Mouse (Mus musculus) midbrain, embryonic 12.5 days (tissue): ENCODE measurements at regions not wholly inside any gene's neighbourhood (a gene's known extent, or its start where the extent isn't known, plus 50 kb on each side); places are given as distances from the start of the nearest gene placed in this dataset.

Experiments
- ATAC-seq: fragments of 200-750 bp; cut with Nextera tagmentation; 2 replicates; pipeline ENCODE4 v1.8.0; 2017; ENCODE audit warnings: low read depth, moderate TSS enrichment, moderate library complexity; ENCODE audit not compliant: low FRiP score
- H3K27ac ChIP-seq: fragments of 300-500 bp; sonication (generic); replicated peaks from 2 replicates; pipeline ENCODE4 v1.5.1; 2016; ENCODE audit warnings: mild to moderate bottlenecking
- H3K27me3 ChIP-seq: fragments of 300-500 bp; sonication (generic); 2 replicates; pipeline ENCODE4 v1.6.1; 2016; ENCODE audit warnings: mild to moderate bottlenecking
- H3K36me3 ChIP-seq: fragments of 300-500 bp; sonication (generic); 2 replicates; pipeline ENCODE4 v1.6.1; 2016
- H3K4me1 ChIP-seq: fragments of 300-500 bp; sonication (generic); 2 replicates; pipeline ENCODE4 v1.6.1; 2016
- H3K4me2 ChIP-seq: fragments of 300-500 bp; sonication (generic); replicated peaks from 2 replicates; pipeline ENCODE4 v1.6.1; 2016; ENCODE audit warnings: mild to moderate bottlenecking, moderate library complexity
- H3K4me3 ChIP-seq: fragments of 300-500 bp; sonication (generic); 2 replicates; pipeline ENCODE4 v1.5.1; 2016; ENCODE audit warnings: mild to moderate bottlenecking
- H3K9ac ChIP-seq: fragments of 300-500 bp; sonication (generic); replicated peaks from 2 replicates; pipeline ENCODE4 v1.6.1; 2016; ENCODE audit warnings: mild to moderate bottlenecking, moderate library complexity
- H3K9me3 ChIP-seq: fragments of 300-500 bp; sonication (generic); 2 replicates; pipeline ENCODE4 v1.6.1; 2016; ENCODE audit warnings: mild to moderate bottlenecking
- WGBS: fragments of 180-500 bp; shearing (Covaris S2); methylation state at CpG from one replicate; pipeline ENCODE4 v1.1.7; 2016; 5-methylcytosine and 5-hydroxymethylcytosine counted together

DNA sequence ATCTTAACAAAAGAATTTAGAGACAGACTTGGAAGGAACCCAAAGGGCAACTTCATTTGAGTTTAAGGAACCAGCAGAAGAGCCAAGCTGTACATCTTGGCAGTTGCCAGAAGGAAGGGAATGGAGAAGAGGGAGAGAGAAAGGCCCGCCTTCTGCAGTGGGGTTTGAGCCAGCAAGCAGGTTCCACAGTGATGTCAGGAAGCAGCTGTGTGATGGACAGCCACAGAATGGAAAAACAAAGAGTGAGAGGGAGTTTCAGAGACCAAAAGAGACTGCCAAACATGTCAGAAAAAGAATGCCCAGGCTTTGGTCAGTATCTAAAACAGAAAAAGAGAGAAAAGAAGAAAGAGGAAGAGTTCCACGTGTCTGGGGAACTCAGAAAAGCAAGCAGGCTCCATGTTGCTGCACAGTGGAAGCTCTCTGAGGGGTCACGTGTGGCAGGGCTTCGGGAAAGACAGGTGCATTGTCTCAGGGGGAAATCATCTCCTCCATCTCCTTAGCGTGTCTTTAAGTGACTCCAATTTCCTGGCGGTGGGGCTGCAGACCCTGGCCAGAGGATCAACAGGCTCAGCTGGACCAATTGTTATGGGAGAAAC lies 203.7 kb upstream of the Egln3 start:
- WGBS = 73% methylated on average over 6 of the region's 6 CpGs
- Histone ChIP-seq H3K27ac (no peak overlapping the region), H3K4me1 (peaks cover 11% of the 10 kb centered on the region), H3K4me2 (no peak overlapping the region), H3K9ac (no peak overlapping the region), H3K27me3 (no peaks in the 10 kb centered on the region), H3K36me3 (no peaks in the 10 kb centered on the region), H3K9me3 (no peaks in the 10 kb centered on the region), H3K4me3 (no peak overlapping the region)
- no peak for ATAC-seq

DNA sequence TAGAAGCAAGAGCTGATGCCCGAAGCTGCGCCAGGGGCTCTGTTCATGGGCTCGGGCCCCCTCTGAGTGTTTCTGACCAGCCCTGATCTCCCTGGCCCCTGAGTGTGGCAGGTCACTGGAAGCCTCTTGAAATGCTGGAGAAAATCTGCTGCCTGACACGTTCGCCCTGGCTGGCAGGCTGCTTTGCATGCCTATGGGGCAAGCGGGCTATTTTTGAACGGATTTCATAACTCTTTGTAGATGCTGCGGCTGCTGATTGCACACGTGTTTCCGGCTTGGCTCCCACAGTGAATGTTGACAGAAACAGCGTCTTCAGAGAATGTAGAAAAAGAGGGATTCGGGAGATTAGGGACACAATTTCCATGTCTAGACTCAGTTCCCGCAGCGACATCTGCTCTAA lies 201.4 kb upstream of the Egln3 start:
- WGBS = 55% methylated on average over 14 of the region's 14 CpGs
- no peaks in the 10 kb centered on the region for H3K27me3 ChIP-seq
- H3K9ac ChIP-seq = no peak overlapping the region
- H3K4me1 ChIP-seq = peaks cover 3% of the 10 kb centered on the region
- no peak overlapping the region for H3K27ac ChIP-seq
- H3K9me3 ChIP-seq = no peaks in the 10 kb centered on the region
- no peaks in the 10 kb centered on the region for H3K36me3 ChIP-seq
- no peak overlapping the region for H3K4me3 ChIP-seq
- no peak overlapping the region for H3K4me2 ChIP-seq
- ATAC-seq = no peak

DNA sequence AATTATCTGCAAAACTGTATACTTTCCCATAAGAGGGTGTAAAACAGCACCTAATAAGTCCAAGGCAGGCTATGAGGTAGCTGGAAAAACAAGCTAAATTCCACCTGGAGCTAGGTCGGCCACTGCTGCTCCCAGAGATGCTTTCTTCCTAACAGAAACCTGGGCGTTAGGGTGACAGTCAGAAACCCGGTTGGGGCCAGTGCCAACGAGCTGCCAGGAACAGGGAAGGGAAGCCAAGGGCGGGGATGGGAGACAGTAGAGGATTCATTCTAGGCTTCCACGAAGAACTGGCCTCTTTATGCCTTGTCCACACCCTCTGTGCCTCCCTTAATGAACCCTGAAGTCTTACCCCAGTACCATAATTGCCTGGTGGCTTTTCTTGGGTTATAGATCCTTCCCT lies 198.9 kb upstream of the Egln3 start:
- no peak overlapping the region for H3K4me2 ChIP-seq
- H3K36me3 ChIP-seq = no peaks in the 10 kb centered on the region
- no peak for ATAC-seq
- no peaks in the 10 kb centered on the region for H3K27me3 ChIP-seq
- H3K9ac ChIP-seq = no peak overlapping the region
- no peak overlapping the region for H3K27ac ChIP-seq
- no peaks in the 10 kb centered on the region for H3K9me3 ChIP-seq
- no peak overlapping the region for H3K4me3 ChIP-seq
- no peaks in the 10 kb centered on the region; the same call in 1 of the 2 replicates for H3K4me1 ChIP-seq
- 81% methylated on average over 6 of the region's 6 CpGs for WGBS

DNA sequence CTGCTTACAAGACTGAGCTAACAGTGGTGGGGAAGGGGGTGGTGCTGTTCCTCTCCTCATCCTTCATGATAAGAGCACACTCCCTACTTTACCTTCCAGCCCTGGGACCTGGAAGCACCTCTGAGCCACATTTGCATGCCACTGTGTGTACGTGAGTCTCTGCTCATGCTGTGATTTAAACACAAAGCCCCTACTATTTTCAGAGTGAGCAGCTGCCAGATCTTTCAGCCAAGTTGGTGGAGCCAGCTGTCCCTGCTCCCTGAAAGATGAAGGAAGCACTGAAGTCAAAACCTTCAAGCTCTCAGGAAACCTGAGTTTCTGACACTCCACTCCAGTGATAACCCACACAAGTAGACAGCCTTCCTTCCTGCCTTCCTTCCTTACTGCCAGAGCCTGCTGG lies 198.0 kb upstream of the Egln3 start:
- H3K27me3 ChIP-seq = no peaks in the 10 kb centered on the region
- ATAC-seq = no peak
- no peak overlapping the region for H3K4me3 ChIP-seq
- H3K9ac ChIP-seq = no peak overlapping the region
- H3K4me2 ChIP-seq = no peak overlapping the region
- H3K27ac ChIP-seq = no peak overlapping the region
- no peaks in the 10 kb centered on the region for H3K9me3 ChIP-seq
- H3K36me3 ChIP-seq = no peaks in the 10 kb centered on the region
- no peaks in the 10 kb centered on the region; the same call in 1 of the 2 replicates for H3K4me1 ChIP-seq
- 61% methylated on average over 1 of the region's 1 CpGs for WGBS

DNA sequence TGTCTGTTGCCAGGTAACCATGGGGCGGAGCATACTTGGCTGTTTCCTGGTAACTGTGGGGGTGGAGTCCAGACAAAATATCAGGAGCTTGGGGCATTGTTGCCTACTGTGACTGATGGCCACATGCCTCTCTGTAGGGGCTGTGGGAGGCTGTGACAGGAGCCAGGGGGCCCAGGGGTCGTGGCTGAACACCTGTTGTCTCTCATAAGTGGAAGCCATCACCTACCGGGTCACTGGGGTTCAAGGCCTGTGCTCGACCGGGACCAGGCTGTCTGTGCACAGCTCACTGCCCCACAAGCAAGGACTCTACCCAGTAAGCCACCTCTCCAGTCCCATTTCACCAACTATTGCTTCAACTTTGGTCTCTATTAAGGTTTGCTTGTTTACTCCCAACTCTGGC lies 196.4 kb upstream of the Egln3 start:
- Histone ChIP-seq H3K27me3 (no peaks in the 10 kb centered on the region), H3K9ac (no peak overlapping the region), H3K9me3 (no peaks in the 10 kb centered on the region), H3K4me1 (no peaks in the 10 kb centered on the region; the same call in 1 of the 2 replicates), H3K36me3 (no peaks in the 10 kb centered on the region), H3K4me3 (no peak overlapping the region), H3K4me2 (no peak overlapping the region), H3K27ac (no peak overlapping the region)
- ATAC-seq = no peak
- 86% methylated on average over 5 of the region's 5 CpGs for WGBS

DNA sequence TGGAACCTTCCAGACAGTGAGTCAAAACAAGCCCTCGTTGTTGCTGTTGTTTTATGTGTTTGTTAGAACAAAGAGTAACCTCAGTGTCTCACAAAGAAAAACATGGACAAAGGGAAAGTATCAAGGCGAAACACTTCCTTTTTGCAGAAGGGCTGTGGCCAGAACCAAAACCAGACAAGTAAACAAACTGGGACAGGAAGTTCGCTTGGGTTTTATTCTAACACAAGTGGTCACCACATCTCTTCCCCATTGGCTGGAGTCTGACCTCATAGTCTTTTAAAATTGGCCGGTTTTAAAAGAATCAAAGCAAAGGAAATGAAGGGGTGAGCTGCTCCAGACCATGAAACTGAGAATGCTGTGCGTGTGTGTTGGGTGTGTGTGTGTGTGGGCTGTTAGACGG lies 194.4 kb upstream of the Egln3 start:
- no peaks in the 10 kb centered on the region for H3K27me3 ChIP-seq
- H3K4me3 ChIP-seq = no peak overlapping the region
- no peak overlapping the region for H3K9ac ChIP-seq
- no peak overlapping the region for H3K4me2 ChIP-seq
- no peaks in the 10 kb centered on the region for H3K4me1 ChIP-seq
- ATAC-seq = no peak
- 86% methylated on average over 6 of the region's 6 CpGs for WGBS
- H3K27ac ChIP-seq = no peak overlapping the region
- no peaks in the 10 kb centered on the region for H3K9me3 ChIP-seq
- H3K36me3 ChIP-seq = no peaks in the 10 kb centered on the region

DNA sequence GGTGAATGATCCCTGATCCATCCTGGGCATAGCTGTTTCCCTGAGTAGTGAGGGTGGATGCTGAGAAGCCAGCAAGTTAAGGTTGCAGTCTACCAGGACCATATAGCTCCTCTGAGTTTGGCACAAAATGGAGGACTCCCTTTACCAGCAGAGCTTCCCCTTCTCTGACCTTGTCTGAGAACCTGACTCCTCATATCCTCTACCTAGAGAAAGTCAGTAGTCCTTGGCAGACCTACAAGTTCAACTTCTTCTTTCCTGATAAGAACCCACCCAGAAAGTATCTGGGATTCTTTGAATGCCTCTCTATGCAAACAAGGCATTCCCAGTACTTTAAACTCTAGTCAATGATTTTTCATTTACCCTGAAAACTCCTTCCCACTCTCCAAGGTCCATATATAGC lies 193.3 kb upstream of the Egln3 start:
- Histone ChIP-seq H3K36me3 (no peaks in the 10 kb centered on the region), H3K9ac (no peak overlapping the region), H3K9me3 (no peaks in the 10 kb centered on the region), H3K4me2 (no peak overlapping the region), H3K27ac (no peak overlapping the region), H3K27me3 (no peaks in the 10 kb centered on the region), H3K4me3 (no peak overlapping the region), H3K4me1 (no peaks in the 10 kb centered on the region)
- ATAC-seq = no peak

DNA sequence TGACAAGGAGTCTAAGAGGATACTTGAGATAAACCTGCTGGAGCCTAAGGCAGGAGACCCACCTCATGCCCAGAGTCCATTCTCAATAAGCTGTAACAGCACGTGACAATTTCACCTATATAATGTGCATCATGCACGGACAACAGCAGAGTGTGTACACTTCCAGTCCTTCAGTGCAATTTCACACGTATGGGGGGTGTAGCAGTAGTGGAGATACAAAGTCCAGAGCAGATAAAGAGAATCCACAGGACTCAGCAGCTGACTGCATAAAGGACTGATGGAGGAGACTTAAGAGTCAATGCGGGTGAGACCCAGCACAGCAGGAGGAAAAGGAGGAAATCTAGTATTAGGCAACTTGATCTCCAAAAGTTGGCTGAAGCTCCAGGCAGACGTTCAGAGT lies 192.7 kb upstream of the Egln3 start:
- H3K36me3 ChIP-seq = no peaks in the 10 kb centered on the region
- ATAC-seq = no peak
- no peak overlapping the region for H3K4me3 ChIP-seq
- no peaks in the 10 kb centered on the region for H3K27me3 ChIP-seq
- 77% methylated on average over 5 of the region's 5 CpGs for WGBS
- H3K4me2 ChIP-seq = no peak overlapping the region
- no peaks in the 10 kb centered on the region for H3K4me1 ChIP-seq
- H3K27ac ChIP-seq = no peak overlapping the region
- H3K9ac ChIP-seq = no peak overlapping the region
- H3K9me3 ChIP-seq = no peaks in the 10 kb centered on the region

DNA sequence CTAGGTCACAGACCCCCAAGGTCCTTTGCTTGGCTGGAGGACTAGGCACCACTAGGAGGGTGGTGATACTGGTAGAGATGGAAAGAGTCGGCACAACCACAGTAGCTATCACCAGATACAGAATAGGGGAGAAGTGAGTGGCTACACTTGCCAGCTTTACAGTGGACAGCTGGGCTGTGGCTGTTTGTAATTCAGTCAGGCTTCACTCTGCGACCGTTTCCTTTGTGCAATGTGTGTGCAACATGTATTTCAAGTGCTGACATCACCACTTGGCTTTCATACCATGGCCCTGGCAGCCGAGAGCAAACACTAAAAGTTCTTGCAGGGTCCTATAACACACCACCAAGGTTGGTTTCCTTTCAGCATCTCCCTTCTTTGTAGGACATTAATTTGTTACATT lies 181.7 kb upstream of the Egln3 start:
- Histone ChIP-seq H3K9me3 (no peaks in the 10 kb centered on the region), H3K36me3 (no peaks in the 10 kb centered on the region), H3K27ac (no peak overlapping the region), H3K9ac (no peak overlapping the region), H3K4me2 (no peak overlapping the region), H3K4me3 (no peak overlapping the region), H3K27me3 (no peaks in the 10 kb centered on the region), H3K4me1 (no peaks in the 10 kb centered on the region)
- 81% methylated on average over 4 of the region's 4 CpGs for WGBS
- ATAC-seq = no peak

DNA sequence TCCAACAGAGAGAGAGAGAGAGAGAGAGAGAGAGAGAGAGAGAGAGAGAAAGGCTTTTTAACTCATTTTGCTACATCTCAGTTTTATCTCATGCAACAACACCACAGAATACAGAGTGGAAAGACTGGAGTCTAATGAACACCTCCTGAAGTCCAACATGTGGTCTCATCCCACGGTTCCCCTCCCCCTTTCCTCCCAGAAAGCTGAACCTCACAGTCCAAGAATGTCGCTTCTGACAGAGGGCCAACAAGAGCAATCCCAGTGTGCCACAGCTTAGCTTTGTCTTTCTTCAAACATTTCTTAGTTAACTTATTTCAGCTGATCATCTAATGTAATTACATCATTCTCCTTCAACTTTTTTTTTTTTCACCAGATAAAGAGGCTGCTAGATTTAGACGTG lies 180.5 kb upstream of the Egln3 start:
- WGBS = 65% methylated on average over 3 of the region's 3 CpGs
- H3K4me3 ChIP-seq = no peak overlapping the region
- H3K27ac ChIP-seq = no peak overlapping the region
- H3K4me2 ChIP-seq = no peak overlapping the region
- no peaks in the 10 kb centered on the region for H3K27me3 ChIP-seq
- H3K4me1 ChIP-seq = no peaks in the 10 kb centered on the region
- H3K9me3 ChIP-seq = no peaks in the 10 kb centered on the region
- no peak for ATAC-seq
- no peak overlapping the region for H3K9ac ChIP-seq
- no peaks in the 10 kb centered on the region for H3K36me3 ChIP-seq

DNA sequence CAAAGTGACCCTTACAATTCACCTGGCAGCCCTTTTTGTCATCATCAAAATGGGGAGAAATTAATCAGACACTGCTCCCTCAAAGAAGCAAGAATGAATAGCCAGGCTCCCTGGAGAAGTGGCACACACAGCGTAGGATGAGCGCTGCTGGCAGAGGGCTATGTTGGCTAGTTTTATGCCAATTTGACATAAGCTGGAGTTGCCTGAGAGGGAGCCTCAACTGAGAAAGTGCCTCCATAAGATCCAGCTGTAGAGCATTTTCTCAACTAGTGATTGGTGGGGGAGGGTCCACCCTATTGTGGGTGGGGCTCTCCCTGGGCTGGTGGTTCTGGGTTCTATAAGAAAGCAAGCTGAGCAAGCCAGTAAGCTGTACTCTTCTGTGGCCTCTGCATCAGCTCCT lies 179.3 kb upstream of the Egln3 start:
- Histone ChIP-seq H3K4me3 (no peak overlapping the region), H3K27ac (no peak overlapping the region), H3K36me3 (no peaks in the 10 kb centered on the region), H3K4me1 (no peaks in the 10 kb centered on the region), H3K27me3 (no peaks in the 10 kb centered on the region), H3K9ac (no peak overlapping the region), H3K9me3 (no peaks in the 10 kb centered on the region), H3K4me2 (no peak overlapping the region)
- ATAC-seq = no peak
- WGBS = 96% methylated on average over 2 of the region's 2 CpGs

DNA sequence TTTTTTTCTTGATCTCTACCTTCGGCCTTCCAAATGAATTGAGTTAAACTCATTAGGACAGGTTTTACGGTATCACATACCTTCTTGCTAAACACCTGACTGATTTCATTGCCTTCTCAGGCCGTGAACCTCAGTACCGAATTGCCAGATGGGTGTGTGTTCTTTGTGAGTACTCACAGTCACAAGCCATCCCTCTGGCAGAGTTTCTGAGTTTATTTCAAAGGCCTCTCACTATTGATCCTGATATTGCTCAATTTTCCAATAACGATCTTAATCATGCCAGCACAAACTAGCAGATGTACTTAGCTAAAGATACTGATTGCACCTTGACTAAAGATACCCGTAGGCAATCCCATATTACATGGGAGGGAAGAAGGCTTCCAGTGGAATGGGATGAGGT lies 178.4 kb upstream of the Egln3 start:
- Histone ChIP-seq H3K4me3 (no peak overlapping the region), H3K4me2 (no peak overlapping the region), H3K27ac (no peak overlapping the region), H3K9ac (no peak overlapping the region), H3K4me1 (no peaks in the 10 kb centered on the region), H3K27me3 (no peaks in the 10 kb centered on the region), H3K36me3 (no peaks in the 10 kb centered on the region), H3K9me3 (no peaks in the 10 kb centered on the region)
- WGBS = 92% methylated on average over 6 of the region's 6 CpGs
- ATAC-seq = no peak

DNA sequence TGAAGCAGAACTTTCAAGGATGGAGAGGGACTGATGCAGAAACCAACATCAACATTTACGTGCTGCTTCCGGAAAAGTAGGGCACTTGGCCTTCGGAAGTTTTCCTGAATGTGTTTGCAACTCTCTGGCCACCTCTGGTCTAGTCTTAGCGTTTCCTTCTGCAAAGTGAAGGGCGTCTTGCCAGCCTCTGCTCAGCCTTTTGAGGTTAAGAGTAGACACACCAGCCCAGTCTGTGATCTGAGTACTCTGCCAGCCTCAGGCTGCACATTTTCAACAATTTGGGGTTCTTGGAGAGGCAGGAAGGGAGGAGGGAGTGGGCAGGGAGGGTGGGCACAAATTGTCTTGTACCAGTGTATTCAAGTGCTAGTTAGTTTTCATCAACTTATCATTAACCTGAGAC lies 176.7 kb upstream of the Egln3 start:
- 97% methylated on average over 5 of the region's 5 CpGs for WGBS
- no peak overlapping the region for H3K4me3 ChIP-seq
- H3K9me3 ChIP-seq = no peaks in the 10 kb centered on the region
- no peaks in the 10 kb centered on the region for H3K27me3 ChIP-seq
- H3K4me2 ChIP-seq = no peak overlapping the region
- H3K4me1 ChIP-seq = no peaks in the 10 kb centered on the region
- no peak overlapping the region for H3K27ac ChIP-seq
- H3K9ac ChIP-seq = no peak overlapping the region
- H3K36me3 ChIP-seq = no peaks in the 10 kb centered on the region
- no peak for ATAC-seq
